In genomic region chr5:33851466-33851865, GRCm38 (mm10) we compare ENCODE assay signal across 18 mouse cellular contexts.
"Had no signal": no experiment of that assay in that cellular context is flagged by ENCODE, and none has a peak within 500 bp of the region (broad histone marks: within the 10 kb centered on the region; RNA-seq: fewer than 3 reads in every experiment).

No protein-coding gene starts in this region.

- H3K27me3 ChIP-seq: limb, embryonic 12.5 days; limb, embryonic 15.5 days; megakaryocyte, embryonic 14.5 days; midbrain, embryonic 13.5 days had no signal

- H3K4me3 ChIP-seq: limb, embryonic 12.5 days; limb, embryonic 15.5 days; megakaryocyte, embryonic 14.5 days; midbrain, embryonic 10.5 days; midbrain, embryonic 13.5 days had no signal

- ATAC-seq: intestine, embryonic 16.5 days; liver, postnatal 0 days; lung, postnatal 0 days; midbrain, embryonic 13.5 days; midbrain, embryonic 16.5 days had no signal

- H3K27ac ChIP-seq: limb, embryonic 12.5 days; limb, embryonic 15.5 days; liver, embryonic 14.5 days; macrophage; midbrain, embryonic 10.5 days; midbrain, embryonic 13.5 days had no signal

- H3K4me1 ChIP-seq: limb, embryonic 12.5 days; limb, embryonic 15.5 days; midbrain, embryonic 10.5 days; midbrain, embryonic 13.5 days had no signal

- DNase-seq: kidney, adult 18-20 months; kidney, adult 9 months; kidney, postnatal 14 days; kidney, postnatal 4 days; left cerebral cortex, postnatal 4 days; liver, postnatal 0 days; lung, embryonic 14.5 days; right cerebral cortex, postnatal 4 days had no signal
